In the genomic region with DNA sequence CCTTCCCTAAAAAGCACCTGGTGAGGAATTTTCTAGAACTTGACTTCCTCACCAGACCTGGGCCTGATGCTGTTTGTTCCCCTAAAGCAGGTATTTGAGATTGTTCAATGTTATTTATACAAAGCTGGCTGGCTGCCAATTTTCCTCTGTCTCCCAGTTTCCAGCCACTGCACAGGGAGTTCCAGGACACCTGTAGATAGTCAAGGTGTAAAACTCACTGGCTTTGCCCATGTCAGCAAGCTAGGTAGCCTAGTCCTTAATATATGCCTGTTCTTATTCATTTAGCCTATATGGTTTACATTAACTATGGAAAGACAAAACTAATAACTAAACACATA, we compare ENCODE assay signal across 13 mouse cellular contexts. TPM values are rescaled to one million over a fixed set of nuclear protein-coding genes. Genes with fewer than 3 reads are reported as not detected.
DNase-seq lines count a peak whose midpoint lies in the region; ATAC-seq and TF ChIP-seq lines count a peak whose summit lies in the region.
"Had no signal": no experiment of that assay in that cellular context is flagged by ENCODE, and none has a peak within 500 bp of the region (broad histone marks: within the 10 kb centered on the region; RNA-seq: fewer than 3 reads in every experiment).

No protein-coding gene starts in this region.

- TF ChIP-seq EP300 in liver, postnatal 0 days (IDR thresholded peaks at IDR 0.05; ENCODE audit: low read depth): no peak
- TF ChIP-seq EP300 in heart, postnatal 0 days (IDR thresholded peaks at IDR 0.05; ENCODE audit: low read depth): no peak

- H3K9me3 ChIP-seq in liver, postnatal 0 days (ENCODE audit: low read length): no peaks in the 10 kb centered on the region
- no peaks in the 10 kb centered on the region for H3K9me3 ChIP-seq in heart, postnatal 0 days (replicated peaks; ENCODE audit: control insufficient read depth, low read length)
- H3K9me3 ChIP-seq: forebrain, embryonic 12.5 days; liver, embryonic 12.5 days; neural tube, embryonic 15.5 days had no signal

- no peak overlapping the region for H3K4me2 ChIP-seq in liver, postnatal 0 days (ENCODE audit: low read depth, low read length)
- H3K4me2 ChIP-seq in heart, postnatal 0 days (ENCODE audit: low read depth, low read length): peak overlapping the region; percentile 22; the same call in 1 of the 2 replicates
- H3K4me2 ChIP-seq: forebrain, embryonic 12.5 days; liver, embryonic 12.5 days; midbrain, embryonic 11.5 days; neural tube, embryonic 15.5 days had no signal

- peak; percentile 34 for DNase-seq in liver, postnatal 0 days
- DNase-seq in liver: no peak
- DNase-seq in heart, postnatal 0 days (ENCODE audit: low spot score): peak; percentile 35
- DNase-seq in kidney, postnatal 14 days: peak; percentile 37
- DNase-seq in lung, postnatal 36 days: peak; percentile 39
- no peak for DNase-seq in left cerebral cortex, postnatal 10 days (ENCODE audit: extremely low spot score in 1 of 2, low spot score in 2 of 2)
- no peak for DNase-seq in adipocyte (ENCODE audit: low spot score)
- DNase-seq: cerebellum, postnatal 36 days had no signal

- no peaks in the 10 kb centered on the region for H3K36me3 ChIP-seq in liver, postnatal 0 days (replicated peaks; ENCODE audit: insufficient read depth, low read length)
- H3K36me3 ChIP-seq in heart, postnatal 0 days (replicated peaks; ENCODE audit: control insufficient read depth, insufficient read depth, low read length): no peaks in the 10 kb centered on the region
- H3K36me3 ChIP-seq: forebrain, embryonic 12.5 days; liver, embryonic 12.5 days; neural tube, embryonic 15.5 days had no signal

- ATAC-seq in liver, postnatal 0 days: no peak
- no peak for ATAC-seq in heart, postnatal 0 days (ENCODE audit: insufficient read depth, low read depth)
- ATAC-seq: liver, embryonic 12.5 days had no signal

- no peak overlapping the region for H3K27ac ChIP-seq in liver, postnatal 0 days (ENCODE audit: low read depth)
- peak overlapping the region; percentile 89 for H3K27ac ChIP-seq in heart, postnatal 0 days (ENCODE audit: low read depth)
- H3K27ac ChIP-seq: forebrain, embryonic 12.5 days; liver, embryonic 12.5 days had no signal

- intact Hi-C loops in left cerebral cortex, postnatal 10 days (cut with DNase I): no loop called here

- H3K27me3 ChIP-seq in liver, postnatal 0 days (ENCODE audit: insufficient read depth, low read length): no peaks in the 10 kb centered on the region
- H3K27me3 ChIP-seq in heart, postnatal 0 days (ENCODE audit: control insufficient read depth, insufficient read depth, low read length): no peaks in the 10 kb centered on the region
- H3K27me3 ChIP-seq: forebrain, embryonic 12.5 days; liver, embryonic 12.5 days; neural tube, embryonic 15.5 days had no signal

- no peaks in the 10 kb centered on the region for H3K4me1 ChIP-seq in liver, postnatal 0 days (ENCODE audit: insufficient read depth)
- H3K4me1 ChIP-seq in heart, postnatal 0 days (ENCODE audit: control insufficient read depth, insufficient read depth): peaks cover 19% of the 10 kb centered on the region
- H3K4me1 ChIP-seq: liver, embryonic 12.5 days had no signal

- no peak for TF ChIP-seq CTCF in liver, postnatal 0 days (IDR thresholded peaks at IDR 0.05; ENCODE audit: low read depth)
- TF ChIP-seq CTCF in heart, postnatal 0 days (IDR thresholded peaks at IDR 0.05; ENCODE audit: low read depth): no peak

- H3K9ac ChIP-seq in liver, postnatal 0 days (replicated peaks): no peak overlapping the region
- no peak overlapping the region for H3K9ac ChIP-seq in heart, postnatal 0 days (replicated peaks; ENCODE audit: low read depth, low read length)
- H3K9ac ChIP-seq: forebrain, embryonic 12.5 days; liver, embryonic 12.5 days; neural tube, embryonic 15.5 days had no signal

- no peak overlapping the region for H3K4me3 ChIP-seq in liver, postnatal 0 days (ENCODE audit: low read depth, low read length)
- no peak overlapping the region for H3K4me3 ChIP-seq in heart, postnatal 0 days (ENCODE audit: low read depth, low read length)
- H3K4me3 ChIP-seq: forebrain, embryonic 12.5 days; liver, embryonic 12.5 days; neural tube, embryonic 15.5 days had no signal

RNA-seq across cellular contexts. Expression of gene Fam160a1, which starts 25.8 kb away (rescaled TPM):
- polyA plus RNA-seq in liver, postnatal 0 days (2015; fragmentation: Nextera tagmentation; extraction: Ambion mirVana): 0.26 and 0.31 TPM in 2 replicates
- 34.6 and 37.8 TPM in 2 replicates for total RNA-seq in heart, postnatal 0 days (2014; rRNA removed; ENCODE audit: low replicate concordance)
- 9.4 and 10.5 TPM in 2 replicates for polyA plus RNA-seq in heart, postnatal 0 days (2015; fragmentation: Nextera tagmentation; extraction: Ambion mirVana)
- total RNA-seq in left cerebral cortex, postnatal 10 days (2021): 1 to 10 TPM; 4.2 to 4.4 TPM
- total RNA-seq: granulocyte monocyte progenitor cell, adult 5-6 weeks had no signal

RNA-seq across cellular contexts. Expression of gene Glt28d2, which starts 44.5 kb away (rescaled TPM):
- 0.48 and 0.56 TPM in 2 replicates for polyA plus RNA-seq in liver, postnatal 0 days (2015; fragmentation: Nextera tagmentation; extraction: Ambion mirVana)
- 3.9 and 5.3 TPM in 2 replicates for total RNA-seq in heart, postnatal 0 days (2014; rRNA removed; ENCODE audit: low replicate concordance)
- polyA plus RNA-seq in heart, postnatal 0 days (2015; fragmentation: Nextera tagmentation; extraction: Ambion mirVana): 3.0 and 3.6 TPM in 2 replicates
- 1 to 10 TPM in 1 of 2 experiments, under 1 TPM in 1; 0.92 to 1.6 TPM for total RNA-seq in left cerebral cortex, postnatal 10 days (2021)
- total RNA-seq: granulocyte monocyte progenitor cell, adult 5-6 weeks had no signal

RNA-seq across cellular contexts. Expression of gene Gm37240, which starts 44.5 kb away (rescaled TPM):
- polyA plus RNA-seq in liver, postnatal 0 days (2015; fragmentation: Nextera tagmentation; extraction: Ambion mirVana): 0.49 and 0.72 TPM in 2 replicates
- total RNA-seq in heart, postnatal 0 days (2014; rRNA removed; ENCODE audit: low replicate concordance): 33.4 and 72.1 TPM in 2 replicates
- polyA plus RNA-seq in heart, postnatal 0 days (2015; fragmentation: Nextera tagmentation; extraction: Ambion mirVana): 20.8 and 21.7 TPM in 2 replicates
- total RNA-seq in left cerebral cortex, postnatal 10 days (2021): 1 to 10 TPM; 2.6 to 3.2 TPM
- total RNA-seq: granulocyte monocyte progenitor cell, adult 5-6 weeks had no signal

Comparison
In these comparisons a context has a peak if more than half of its experiments do, and no peak if none do; other contexts are left out.
1. DNase-seq: peak in liver, postnatal 0 days (single experiment), heart, postnatal 0 days (single experiment), kidney, postnatal 14 days (single experiment) and lung, postnatal 36 days (single experiment); none in liver (single experiment), left cerebral cortex, postnatal 10 days (0 of 2) and adipocyte (single experiment).